Mouse (Mus musculus) forebrain, embryonic 10.5 days (tissue): ENCODE results near the gene C130074G19Rik. TPM values are rescaled to one million over a fixed set of nuclear protein-coding genes. Genes with fewer than 3 reads are reported as not detected.

Experiments used
- DNase-seq: peaks from one replicate; pipeline ENCODE4 v3.0.0-alpha.2; 2017; ENCODE audit warnings: low spot score; ENCODE audit errors: extremely low spot score
- H3K27ac ChIP-seq: fragments of 300-500 bp; sonication (generic); 2 replicates; pipeline ENCODE4 v1.5.1; 2016; ENCODE audit warnings: mild to moderate bottlenecking
- H3K27me3 ChIP-seq: fragments of 300-500 bp; sonication (generic); 2 replicates; pipeline ENCODE4 v1.6.1; 2016; ENCODE audit warnings: mild to moderate bottlenecking; ENCODE audit not compliant: poor library complexity, severe bottlenecking
- H3K36me3 ChIP-seq: fragments of 300-500 bp; sonication (generic); replicated peaks from 2 replicates; pipeline ENCODE4 v1.6.1; 2016; ENCODE audit warnings: mild to moderate bottlenecking, moderate library complexity
- H3K4me1 ChIP-seq: fragments of 300-500 bp; sonication (generic); 2 replicates; pipeline ENCODE4 v1.6.1; 2016
- H3K4me3 ChIP-seq: fragments of 300-500 bp; sonication (generic); 2 replicates; pipeline ENCODE4 v1.5.1; 2016; ENCODE audit warnings: mild to moderate bottlenecking, moderate library complexity
- H3K9me3 ChIP-seq: fragments of 300-500 bp; sonication (generic); 2 replicates; pipeline ENCODE4 v1.6.1; 2016; ENCODE audit warnings: mild to moderate bottlenecking, moderate library complexity
- WGBS: fragments of 180-500 bp; shearing (Covaris S2); methylation state at CpG from one replicate; pipeline ENCODE4 v1.1.7; 2016; 5-methylcytosine and 5-hydroxymethylcytosine counted together
- polyA plus RNA-seq: library from polyadenylated mRNA; unstranded; fragments of >200 nt; fragmentation: Nextera tagmentation; extraction: Ambion mirVana; gene quantifications from 2 replicates; pipeline ENCODE4 v1.2.1, GENCODE M21; 2016

The C130074G19Rik gene
- polyA plus RNA-seq, 1 experiment from 2014 or later, result 0.56 TPM

DNA sequence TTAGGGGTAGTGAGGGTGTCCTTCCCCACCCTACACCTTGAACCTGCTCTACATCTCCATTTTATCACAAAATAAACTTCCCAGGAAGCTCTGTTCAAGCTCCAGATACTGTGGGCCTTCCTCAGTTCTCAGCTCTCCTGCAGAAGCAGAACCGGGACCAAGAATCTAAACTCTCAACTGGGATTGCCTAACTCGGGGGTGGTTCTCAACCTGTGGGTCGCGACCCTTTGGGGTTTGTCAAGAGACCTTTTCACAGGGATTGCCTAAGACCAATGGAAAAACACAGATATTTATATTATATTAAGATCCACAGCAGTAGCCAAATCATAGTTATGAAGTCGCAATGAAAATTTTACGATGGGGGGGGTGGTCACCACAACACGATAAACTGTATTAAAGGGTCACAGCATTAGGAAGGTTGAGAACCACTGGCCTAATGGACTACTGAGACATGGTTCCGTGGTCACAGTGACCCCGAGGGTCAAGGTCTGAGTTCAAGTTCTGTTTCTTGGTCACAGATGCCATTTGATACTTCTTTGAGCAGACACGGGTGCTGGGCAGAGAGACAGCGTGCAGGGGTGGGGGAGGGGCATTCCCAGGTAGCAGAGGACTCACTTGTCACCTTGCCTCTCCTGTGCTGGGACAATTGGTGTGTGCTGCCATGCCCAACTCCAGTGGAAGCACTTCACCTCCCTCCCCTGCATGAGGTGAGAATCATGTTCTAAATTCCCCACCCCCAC lies 12.2 kb downstream of the C130074G19Rik start:
- Histone ChIP-seq H3K27me3 (peaks cover 81% of the 10 kb centered on the region), H3K4me1 (peaks cover 23% of the 10 kb centered on the region), H3K9me3 (no peaks in the 10 kb centered on the region), H3K27ac (no peak overlapping the region), H3K4me3 (no peak overlapping the region), H3K36me3 (no peaks in the 10 kb centered on the region)
- DNase-seq, result no peak
- 82% methylated on average over 11 of the region's 11 CpGs for WGBS

DNA sequence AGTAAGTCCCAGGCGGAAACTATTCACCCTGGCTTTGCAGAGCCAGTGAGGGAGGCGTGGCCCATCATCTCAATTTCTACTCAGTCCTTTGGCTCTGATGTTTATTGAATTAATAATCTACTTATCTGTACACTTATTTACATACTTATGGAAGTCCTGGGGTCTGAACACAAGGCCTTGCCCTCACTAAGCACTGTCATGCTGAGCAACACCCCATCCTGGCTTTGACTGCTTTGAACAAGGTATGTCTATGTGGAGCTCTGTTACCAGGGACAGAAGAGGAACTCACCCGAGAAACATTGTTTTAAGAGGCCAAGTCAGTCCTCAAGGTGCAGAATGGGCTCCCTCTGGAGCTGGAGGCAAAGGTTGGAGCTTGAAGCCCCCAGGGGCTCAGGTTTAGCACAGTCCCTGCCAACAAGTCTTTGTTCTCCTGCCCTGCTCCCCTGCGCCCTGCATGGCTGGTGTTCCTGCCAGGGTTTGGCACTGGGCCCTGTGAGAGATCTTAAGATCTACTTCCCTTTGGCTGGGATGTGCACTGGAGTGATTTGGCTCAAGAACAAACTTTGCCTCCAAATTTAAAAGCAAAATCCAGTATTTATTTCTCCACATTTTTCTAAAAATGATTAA lies 13.0 kb downstream of the C130074G19Rik start:
- Histone ChIP-seq H3K4me1 (peaks cover 23% of the 10 kb centered on the region), H3K27me3 (peaks cover 83% of the 10 kb centered on the region), H3K4me3 (no peak overlapping the region), H3K36me3 (no peaks in the 10 kb centered on the region), H3K9me3 (no peaks in the 10 kb centered on the region), H3K27ac (no peak overlapping the region)
- WGBS, result 55% methylated on average over 4 of the region's 4 CpGs
- DNase-seq, result no peak

DNA sequence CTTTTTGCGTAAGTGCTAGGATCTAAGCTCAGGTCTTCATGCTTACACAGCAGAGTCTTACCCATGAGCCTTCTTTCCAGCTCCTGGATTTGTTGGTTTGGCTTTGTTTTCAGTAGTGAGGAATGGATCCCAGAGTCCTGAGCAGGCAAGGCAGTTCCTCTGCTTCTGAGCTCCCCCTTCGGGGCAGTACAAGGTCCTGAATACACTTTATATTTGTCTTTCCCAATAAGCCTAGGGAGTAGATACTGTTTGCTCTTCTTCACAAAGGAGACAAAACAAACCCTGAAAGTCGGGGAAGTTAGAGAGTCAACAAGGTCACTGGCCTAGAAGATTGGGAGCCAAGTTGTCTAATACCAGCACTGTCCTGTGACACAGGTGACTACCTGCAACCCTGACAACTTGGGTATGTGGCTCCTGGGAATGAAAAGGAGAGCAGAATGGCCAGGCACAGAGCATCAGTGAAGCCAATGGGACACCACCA lies 15.3 kb downstream of the C130074G19Rik start:
- H3K9me3 ChIP-seq, result no peaks in the 10 kb centered on the region
- H3K27ac ChIP-seq, result no peak overlapping the region
- H3K4me3 ChIP-seq, result no peak overlapping the region
- peaks cover 82% of the 10 kb centered on the region for H3K27me3 ChIP-seq
- H3K36me3 ChIP-seq, result no peaks in the 10 kb centered on the region
- DNase-seq, result no peak
- WGBS, result 80% methylated on average over 3 of the region's 3 CpGs
- peaks cover 33% of the 10 kb centered on the region for H3K4me1 ChIP-seq

GRCm38 (mm10) chr1:184864381-184864801 lies 18.6 kb downstream of the C130074G19Rik start:
- Histone ChIP-seq H3K9me3 (no peaks in the 10 kb centered on the region), H3K4me1 (peaks cover 19% of the 10 kb centered on the region), H3K27ac (peak overlapping the region; percentile 36; the same call in 1 of the 2 replicates), H3K27me3 (peaks cover 69% of the 10 kb centered on the region), H3K4me3 (no peak overlapping the region), H3K36me3 (no peaks in the 10 kb centered on the region)
- no peak for DNase-seq
- WGBS, result 24% methylated on average over 7 of the region's 7 CpGs

DNA sequence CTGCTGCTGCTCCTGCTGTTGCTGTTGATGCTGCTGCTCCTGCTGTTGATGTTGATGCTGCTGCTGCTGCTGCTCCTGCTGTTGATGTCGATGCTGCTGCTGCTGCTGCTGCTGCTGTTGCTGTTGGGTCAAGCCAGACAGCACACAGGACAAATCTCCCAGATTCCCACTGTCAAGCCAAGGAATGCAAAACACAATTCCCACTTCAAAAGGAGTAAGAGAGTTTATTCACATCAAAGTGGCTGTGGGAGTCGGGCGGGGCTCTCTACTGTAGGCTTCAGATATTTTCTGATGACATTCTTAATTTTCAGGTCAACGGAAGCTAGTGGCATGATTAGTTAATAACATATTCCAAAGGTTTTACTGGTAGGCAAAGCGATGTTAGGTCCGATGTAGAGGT lies 20.4 kb downstream of the C130074G19Rik start:
- Histone ChIP-seq H3K4me1 (peaks cover 19% of the 10 kb centered on the region), H3K4me3 (no peak overlapping the region), H3K36me3 (no peaks in the 10 kb centered on the region), H3K27me3 (peaks cover 65% of the 10 kb centered on the region), H3K27ac (no peak overlapping the region), H3K9me3 (no peaks in the 10 kb centered on the region)
- WGBS, result 91% methylated on average over 6 of the region's 6 CpGs
- DNase-seq, result no peak

DNA sequence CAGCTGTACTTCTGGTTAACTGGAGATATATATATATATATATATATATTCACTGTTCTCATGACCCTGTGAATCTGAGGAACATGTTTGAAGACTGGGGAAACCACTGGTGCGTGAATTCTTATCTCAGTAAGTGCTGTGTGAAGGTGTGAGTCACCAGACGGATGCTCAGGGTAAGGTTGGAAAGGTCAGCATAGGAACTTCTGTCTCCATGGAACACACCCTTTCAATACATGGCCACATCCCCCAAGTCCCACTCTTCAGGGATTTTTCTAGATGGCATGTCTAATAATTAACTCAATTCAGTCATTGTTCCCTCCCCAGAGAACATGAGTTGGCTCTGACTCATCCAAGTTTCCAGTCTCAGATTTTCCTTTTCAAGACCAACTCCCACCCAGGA lies 21.5 kb downstream of the C130074G19Rik start:
- Histone ChIP-seq H3K9me3 (no peaks in the 10 kb centered on the region), H3K4me1 (peaks cover 16% of the 10 kb centered on the region), H3K4me3 (no peak overlapping the region), H3K36me3 (no peaks in the 10 kb centered on the region), H3K27ac (no peak overlapping the region), H3K27me3 (peaks cover 59% of the 10 kb centered on the region)
- 81% methylated on average over 2 of the region's 2 CpGs for WGBS
- DNase-seq, result no peak

GRCm38 (mm10) chr1:184860276-184860675 lies 22.7 kb downstream of the C130074G19Rik start:
- WGBS, result 79% methylated on average over 3 of the region's 3 CpGs

GRCm38 (mm10) chr1:184858253-184858652 lies 24.8 kb downstream of the C130074G19Rik start:
- no peak for DNase-seq
- H3K27me3 ChIP-seq, result peaks cover 47% of the 10 kb centered on the region
- 81% methylated on average over 1 of the region's 1 CpGs for WGBS
- no peaks in the 10 kb centered on the region for H3K36me3 ChIP-seq
- no peaks in the 10 kb centered on the region for H3K9me3 ChIP-seq
- no peak overlapping the region for H3K27ac ChIP-seq
- H3K4me3 ChIP-seq, result no peak overlapping the region
- peaks cover 21% of the 10 kb centered on the region for H3K4me1 ChIP-seq

More at GRCm38 (mm10) chr1:184860276-184860675, 22.7 kb downstream of the C130074G19Rik start:
- no peaks in the 10 kb centered on the region for H3K9me3 ChIP-seq
- no peak overlapping the region for H3K4me3 ChIP-seq
- no peak for DNase-seq
- H3K27ac ChIP-seq, result 0 out of 2 replicates have a peak overlapping the region, but pooled peaks have one; percentile 48
- peaks cover 49% of the 10 kb centered on the region for H3K27me3 ChIP-seq
- H3K4me1 ChIP-seq, result peaks cover 21% of the 10 kb centered on the region
- no peaks in the 10 kb centered on the region for H3K36me3 ChIP-seq

GRCm38 (mm10) chr1:184857216-184857615 lies 25.8 kb downstream of the C130074G19Rik start:
- Histone ChIP-seq H3K27me3 (peaks cover 41% of the 10 kb centered on the region), H3K27ac (no peak overlapping the region), H3K36me3 (no peaks in the 10 kb centered on the region), H3K9me3 (no peaks in the 10 kb centered on the region), H3K4me1 (peaks cover 29% of the 10 kb centered on the region), H3K4me3 (no peak overlapping the region)
- no peak for DNase-seq
- WGBS, result 90% methylated on average over 9 of the region's 9 CpGs

- Histone ChIP-seq H3K36me3 (no peaks in the 10 kb centered on the region), H3K4me1 (peaks cover 35% of the 10 kb centered on the region), H3K9me3 (no peaks in the 10 kb centered on the region), H3K27me3 (peaks cover 68% of the 10 kb centered on the region), H3K27ac (no peak overlapping the region; the same call in 1 of the 2 replicates), H3K4me3 (no peak overlapping the region)
- 69% methylated on average over 3 of the region's 3 CpGs for WGBS
- no peak for DNase-seq
Measured at GRCm38 (mm10) chr1:184853922-184854321, 29.1 kb downstream of the C130074G19Rik start.

- peaks cover 35% of the 10 kb centered on the region for H3K4me1 ChIP-seq
- peaks cover 71% of the 10 kb centered on the region for H3K27me3 ChIP-seq
- WGBS, result 19% methylated on average over 5 of the region's 5 CpGs
- H3K9me3 ChIP-seq, result no peaks in the 10 kb centered on the region
- 0 out of 2 replicates have a peak overlapping the region, but pooled peaks have one; percentile 35 for H3K27ac ChIP-seq
- DNase-seq, result peak; percentile 39
- peak overlapping the region; percentile 19 for H3K4me3 ChIP-seq
- no peaks in the 10 kb centered on the region for H3K36me3 ChIP-seq
Measured at GRCm38 (mm10) chr1:184853339-184853738, 29.7 kb downstream of the C130074G19Rik start.

DNA sequence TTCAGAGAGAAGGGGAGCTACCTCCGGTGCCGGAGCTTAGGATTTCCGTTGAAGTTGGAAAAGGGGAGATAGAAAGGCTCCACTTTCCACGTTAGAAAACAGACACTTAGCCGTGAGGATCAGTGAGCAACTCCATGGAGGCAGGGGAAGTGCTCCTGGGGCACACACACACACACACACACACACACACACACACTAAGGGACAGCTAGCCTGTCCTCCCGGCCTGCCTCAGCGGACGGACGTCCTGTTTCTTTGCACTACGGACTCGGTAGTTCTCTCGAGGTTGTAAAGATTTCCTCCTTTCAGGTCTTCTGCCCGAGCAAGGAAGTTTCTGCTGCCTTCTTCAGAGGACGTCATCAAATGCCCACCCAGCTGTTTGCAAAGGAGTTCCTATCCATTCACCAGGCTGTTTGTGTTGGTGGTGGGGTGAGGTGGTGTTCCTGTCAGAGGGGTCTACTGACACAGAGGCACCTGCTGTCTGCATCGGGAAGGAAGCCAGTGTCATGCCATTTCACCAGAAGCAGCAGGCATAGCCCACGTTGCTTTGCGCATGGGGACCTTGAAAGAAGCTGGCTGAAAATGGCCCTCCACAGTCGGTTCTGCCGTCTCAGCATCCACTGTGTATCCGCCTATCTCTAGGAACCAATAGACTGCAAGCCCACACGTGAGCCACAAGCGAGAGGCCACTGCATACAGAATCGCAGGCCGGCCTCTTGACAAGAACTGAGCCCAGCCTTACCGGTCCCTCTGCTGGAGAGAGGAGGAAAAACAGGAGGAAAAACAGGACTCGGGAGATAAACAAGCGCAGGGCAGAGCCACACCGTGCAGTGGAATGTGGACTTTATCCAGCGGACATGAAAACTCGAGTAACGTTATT lies 31.0 kb downstream of the C130074G19Rik start:
- peaks cover 73% of the 10 kb centered on the region for H3K27me3 ChIP-seq
- H3K36me3 ChIP-seq, result no peaks in the 10 kb centered on the region
- H3K27ac ChIP-seq, result no peak overlapping the region
- H3K4me1 ChIP-seq, result peaks cover 35% of the 10 kb centered on the region
- H3K4me3 ChIP-seq, result peak overlapping the region; percentile 36
- peak; percentile 74 for DNase-seq
- H3K9me3 ChIP-seq, result no peaks in the 10 kb centered on the region
- WGBS, result 19% methylated on average over 31 of the region's 31 CpGs
